Mouse (Mus musculus) embryonic fibroblast, embryonic 13.5 days (primary cell): ENCODE results near the gene Prlh. TPM values are rescaled to one million over a fixed set of nuclear protein-coding genes. Genes with fewer than 3 reads are reported as not detected.

Experiments used
- H3K27ac ChIP-seq: 2 replicates; pipeline ENCODE4 v1.5.1; 2012; ENCODE audit warnings: low read length, control low read depth, inconsistent platforms; ENCODE audit not compliant: insufficient read depth
- H3K4me1 ChIP-seq: 2 replicates; pipeline ENCODE4 v1.6.1; 2011; ENCODE audit warnings: low read length; ENCODE audit not compliant: control insufficient read depth, insufficient read depth
- H3K4me3 ChIP-seq: 2 replicates; pipeline ENCODE4 v1.5.1; 2011; ENCODE audit warnings: mild to moderate bottlenecking, control low read depth, low read length; ENCODE audit not compliant: insufficient read depth
- CTCF ChIP-seq: IDR thresholded peaks from 2 replicates; pipeline ENCODE4 v1.5.1; 2011; ENCODE audit warnings: mild to moderate bottlenecking, control low read depth, low read length, moderate library complexity, borderline replicate concordance; ENCODE audit not compliant: insufficient read depth
- POLR2A ChIP-seq: IDR thresholded peaks from 2 replicates; pipeline ENCODE4 v1.6.1; 2011; ENCODE audit warnings: low read depth, mild to moderate bottlenecking, control low read depth, low read length, moderate library complexity
- polyA plus RNA-seq: library from polyadenylated mRNA; stranded (reverse); fragments of >200 nt; gene quantifications from 2 replicates; pipeline ENCODE4 v1.2.4, GENCODE M21; 2011; ENCODE audit warnings: low read depth; ENCODE audit not compliant: missing spikeins, insufficient read length

The Prlh gene
- polyA plus RNA-seq, 1 experiment, result not detected

DNA sequence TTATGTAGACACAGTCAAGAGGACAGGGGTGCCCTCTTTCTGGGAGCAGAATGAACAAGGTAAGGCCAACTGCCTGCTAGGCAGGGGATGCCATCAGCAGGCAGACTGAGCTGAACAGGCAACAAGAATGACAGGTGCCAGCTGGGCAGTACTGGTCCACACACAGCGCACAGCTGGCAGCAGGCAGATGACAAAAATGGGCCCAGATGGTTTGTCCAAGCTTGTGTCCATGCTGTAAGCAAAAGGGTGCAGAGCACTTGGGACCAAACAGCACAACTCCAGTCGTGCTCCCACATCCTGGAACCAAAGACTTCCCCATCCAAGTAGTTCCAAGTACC is 20.6 kb downstream of the Prlh start:
- H3K4me3 ChIP-seq, result no peak overlapping the region
- 0 out of 2 replicates have a peak, but pooled peaks cover 4% of the 10 kb centered on the region for H3K4me1 ChIP-seq
- TF ChIP-seq CTCF, result no peak
- no peak for TF ChIP-seq POLR2A
- no peak overlapping the region for H3K27ac ChIP-seq

GRCm38 (mm10) chr1:90974906-90975649 is 22.2 kb downstream of the Prlh start:
- peak overlapping the region; percentile 45 for H3K27ac ChIP-seq
- TF ChIP-seq CTCF, result no peak
- no peak for TF ChIP-seq POLR2A
- H3K4me1 ChIP-seq, result 0 out of 2 replicates have a peak, but pooled peaks cover 4% of the 10 kb centered on the region
- no peak overlapping the region for H3K4me3 ChIP-seq

GRCm38 (mm10) chr1:90975960-90976359 is 23.1 kb downstream of the Prlh start:
- TF ChIP-seq POLR2A, result no peak
- TF ChIP-seq CTCF, result no peak
- Histone ChIP-seq H3K4me1 (peaks cover 6% of the 10 kb centered on the region; the same call in 1 of the 2 replicates), H3K4me3 (no peak overlapping the region), H3K27ac (peak overlapping the region; percentile 45; the same call in 1 of the 2 replicates)

- Histone ChIP-seq H3K4me3 (no peak overlapping the region), H3K4me1 (peaks cover 5% of the 10 kb centered on the region; the same call in 1 of the 2 replicates), H3K27ac (peak overlapping the region; percentile 70)
- TF ChIP-seq CTCF, result no peak
- TF ChIP-seq POLR2A, result no peak
Measured at GRCm38 (mm10) chr1:90980638-90981330, 27.9 kb downstream of the Prlh start.

- TF ChIP-seq CTCF (no peak), POLR2A (no peak)
- H3K4me3 ChIP-seq, result no peak overlapping the region
- peak overlapping the region; percentile 70 for H3K27ac ChIP-seq
- H3K4me1 ChIP-seq, result peaks cover 5% of the 10 kb centered on the region; the same call in 1 of the 2 replicates
Measured at GRCm38 (mm10) chr1:90981346-90981745, 28.4 kb downstream of the Prlh start.

DNA sequence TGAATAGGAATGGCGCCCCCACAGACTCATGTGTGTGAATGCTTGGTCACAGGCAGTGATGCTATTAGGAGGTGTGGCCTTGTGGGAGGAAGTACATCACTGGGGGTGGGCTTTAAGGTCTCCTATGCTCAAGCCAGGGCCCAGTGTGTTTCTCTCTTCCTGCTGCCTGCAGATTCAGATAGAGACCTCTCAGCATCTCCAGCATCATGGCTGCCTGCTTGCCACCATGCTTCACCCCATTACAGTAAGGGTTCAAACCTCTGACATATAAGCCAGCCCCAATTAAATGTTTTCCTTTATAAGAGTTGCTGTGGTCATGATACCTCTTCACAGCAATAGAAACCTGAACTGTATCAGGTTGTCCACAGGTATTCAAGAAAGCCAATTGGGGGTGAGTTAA is 43.0 kb downstream of the Prlh start:
- Histone ChIP-seq H3K4me3 (no peak overlapping the region), H3K27ac (no peak overlapping the region), H3K4me1 (0 out of 2 replicates have a peak, but pooled peaks cover 2% of the 10 kb centered on the region)
- TF ChIP-seq CTCF, result no peak
- no peak for TF ChIP-seq POLR2A

- Histone ChIP-seq H3K27ac (no peak overlapping the region), H3K4me3 (no peak overlapping the region), H3K4me1 (0 out of 2 replicates have a peak, but pooled peaks cover 2% of the 10 kb centered on the region)
- TF ChIP-seq POLR2A (no peak), CTCF (no peak)
Measured at GRCm38 (mm10) chr1:90997136-90997535, 44.2 kb downstream of the Prlh start.

DNA sequence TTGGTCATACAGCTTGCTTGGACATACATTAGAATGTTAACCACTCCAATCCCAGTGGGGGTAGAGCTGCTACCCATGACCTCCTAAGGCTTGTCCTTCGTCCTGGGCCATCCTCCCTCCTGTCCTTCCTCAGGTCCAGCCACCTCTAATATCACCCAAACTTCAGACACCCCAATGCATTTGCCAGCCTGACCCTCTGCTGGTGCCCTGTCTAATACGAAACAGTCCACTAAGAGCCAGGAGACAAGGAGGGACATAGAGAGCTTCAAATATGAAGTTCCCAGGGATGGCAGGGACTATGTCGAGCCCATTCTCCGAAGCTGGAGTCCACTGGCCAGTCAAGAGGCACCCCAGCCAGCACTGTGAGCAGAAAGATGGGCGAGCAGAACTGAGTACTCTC is 44.7 kb downstream of the Prlh start:
- Histone ChIP-seq H3K4me3 (no peak overlapping the region), H3K4me1 (0 out of 2 replicates have a peak, but pooled peaks cover 2% of the 10 kb centered on the region), H3K27ac (no peak overlapping the region)
- TF ChIP-seq CTCF, result no peak
- TF ChIP-seq POLR2A, result no peak

GRCm38 (mm10) chr1:90998268-90998890 is 45.5 kb downstream of the Prlh start, which contains the start of gene Lrrfip1:
Gene Lrrfip1, plus strand, starts transcription at chr1:90998737.
- Histone ChIP-seq H3K4me1 (0 out of 2 replicates have a peak, but pooled peaks cover 2% of the 10 kb centered on the region), H3K4me3 (peak within 1 kb of the TSS; percentile 90), H3K27ac (0 out of 2 replicates have a peak within 1 kb of the TSS, but pooled peaks have one; percentile 29)
- TF ChIP-seq CTCF, result no peak
- TF ChIP-seq POLR2A, result peak; percentile 88
